Mouse (Mus musculus): ENCODE measurements around the gene Hist1h2bh.
"Not testable (repeated sequence)": the region's sequence is repeated elsewhere in the genome, so short reads cannot be mapped to it uniquely, and the experiment has no call there.

Hist1h2bh gene

DNA sequence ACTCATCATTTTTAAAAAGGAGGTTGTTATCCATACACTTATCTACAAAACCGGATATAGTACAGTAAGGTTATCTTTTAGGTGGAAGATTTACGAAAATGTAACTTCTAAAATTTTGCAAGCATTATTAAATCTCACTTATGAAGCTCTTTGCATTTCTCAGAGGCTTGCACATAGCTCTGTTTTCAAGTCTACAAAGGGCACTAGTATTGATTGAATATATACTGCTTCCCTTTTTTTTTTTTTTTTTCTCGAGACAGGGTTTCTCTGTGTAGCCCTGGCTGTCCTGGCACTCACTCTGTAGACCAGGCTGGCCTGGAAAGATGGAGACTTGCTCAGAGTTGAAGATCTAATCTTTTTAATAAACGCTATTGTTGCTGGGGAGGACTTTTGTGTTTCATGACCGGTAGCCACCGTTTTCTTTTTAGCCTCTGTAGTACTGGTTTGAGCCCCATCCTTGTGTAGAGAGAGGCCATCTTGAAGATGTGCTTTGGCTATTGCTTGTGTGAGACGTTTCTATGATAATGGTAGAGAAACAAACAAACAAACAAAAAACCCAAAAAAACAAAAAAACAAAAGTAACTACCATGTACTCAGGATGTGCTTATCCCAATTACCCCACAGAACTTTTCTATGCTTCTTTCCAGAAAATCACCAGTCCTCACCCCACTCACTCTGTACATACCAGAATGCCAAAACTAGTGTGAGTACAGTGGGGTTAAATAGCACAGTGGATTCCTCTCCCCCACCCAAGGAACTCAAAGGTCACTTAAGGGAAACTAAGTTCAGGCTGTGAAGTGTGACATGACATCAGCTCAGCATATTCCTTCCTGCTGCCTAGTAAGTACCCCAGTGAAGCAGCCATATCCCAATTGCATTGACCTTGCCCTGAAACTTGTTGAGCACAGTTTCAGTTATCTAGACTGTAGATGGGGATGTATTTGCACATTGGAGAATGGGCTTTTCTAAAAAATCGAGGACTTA is 9.0 kb upstream of the Hist1h2bh start:
- DNase-seq (ENCODE audit: low read depth) = no peak

DNA sequence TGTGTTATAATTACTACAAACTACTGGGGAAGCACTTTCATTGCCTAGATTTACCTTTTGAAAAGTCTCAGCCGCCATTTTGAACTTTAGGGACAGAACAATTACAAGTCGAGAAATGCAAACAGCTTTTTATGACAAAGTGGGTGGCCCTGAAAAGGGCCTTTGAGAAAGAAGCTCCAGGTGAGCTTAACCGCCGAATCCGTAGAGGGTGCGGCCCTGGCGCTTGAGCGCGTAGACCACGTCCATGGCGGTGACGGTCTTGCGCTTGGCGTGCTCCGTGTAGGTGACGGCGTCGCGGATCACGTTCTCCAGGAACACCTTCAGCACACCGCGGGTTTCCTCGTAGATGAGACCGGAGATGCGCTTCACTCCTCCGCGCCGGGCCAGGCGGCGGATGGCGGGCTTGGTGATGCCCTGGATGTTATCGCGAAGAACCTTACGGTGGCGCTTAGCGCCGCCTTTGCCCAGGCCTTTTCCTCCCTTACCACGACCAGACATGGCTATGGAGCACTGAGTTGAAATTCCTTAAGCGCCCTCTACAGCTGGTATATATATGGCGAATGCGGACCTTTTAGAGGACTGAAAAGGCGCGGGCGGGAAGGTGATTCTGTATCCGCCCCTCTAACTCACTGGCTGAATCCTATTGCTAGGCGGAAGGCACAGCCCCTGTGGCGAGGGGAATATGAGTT is 8.1 kb upstream of the Hist1h2bh start, which contains the start of gene Hist1h4f:
Hist1h4f (minus strand) TSS at position 503 of the 689 bp plus-strand sequence.
- peak; percentile 87 for DNase-seq (ENCODE audit: low read depth)

DNA sequence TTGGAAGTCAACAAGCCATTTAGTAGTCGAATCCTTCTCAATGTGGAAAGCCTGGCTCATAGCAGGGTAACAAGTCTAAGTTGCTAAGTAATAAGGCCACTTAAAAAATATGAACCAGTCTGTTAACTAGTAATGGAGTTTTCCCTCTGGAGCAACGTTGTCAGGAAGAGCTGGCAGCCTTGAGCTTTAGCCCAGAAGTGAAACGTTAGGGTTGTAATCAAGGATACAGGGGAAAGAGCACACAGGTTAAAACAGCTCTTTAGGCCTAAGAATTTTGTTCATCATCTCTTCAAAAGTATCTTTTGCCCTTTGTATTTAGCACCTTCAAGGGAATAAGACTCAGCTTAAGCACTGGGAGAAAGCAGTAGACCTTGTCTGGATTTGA is 7.6 kb upstream of the Hist1h2bh start:
- no peak for DNase-seq (ENCODE audit: low read depth)

DNA sequence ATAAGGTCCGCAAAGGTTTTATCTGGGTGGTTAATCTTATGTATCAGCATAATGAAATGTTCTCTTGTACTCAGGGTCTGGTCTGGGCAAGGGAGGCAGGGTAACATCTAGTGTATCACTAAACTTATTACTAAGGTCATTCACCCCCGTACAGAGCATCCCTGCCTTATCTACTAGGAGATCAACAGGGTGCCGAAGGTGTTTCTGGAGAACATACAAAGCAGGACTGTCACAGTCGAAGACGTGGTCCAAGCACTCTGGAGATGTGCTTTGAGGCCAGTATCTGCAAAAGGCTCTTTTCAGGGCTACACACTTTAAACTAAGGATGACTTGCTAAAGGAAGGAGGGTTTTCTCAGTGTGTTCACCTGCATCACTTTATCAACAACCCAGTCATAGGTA is 3.5 kb upstream of the Hist1h2bh start:
- no peak for DNase-seq (ENCODE audit: low read depth)

DNA sequence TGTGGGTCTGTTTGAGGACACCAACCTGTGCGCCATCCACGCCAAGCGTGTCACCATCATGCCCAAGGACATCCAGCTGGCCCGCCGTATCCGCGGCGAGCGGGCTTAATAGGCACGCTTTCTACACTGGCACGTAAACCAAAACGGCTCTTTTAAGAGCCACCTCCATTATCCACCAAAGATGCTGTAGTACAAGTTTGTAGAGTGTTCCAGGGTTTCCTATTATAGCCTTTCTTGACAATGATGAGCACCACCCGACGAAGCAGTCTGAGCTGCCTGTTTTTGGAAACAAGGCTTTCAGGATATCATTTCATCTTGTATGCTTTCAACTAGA is 1.6 kb upstream of the Hist1h2bh start:
- DNase-seq (ENCODE audit: low read depth) = not testable (repeated sequence)

DNA sequence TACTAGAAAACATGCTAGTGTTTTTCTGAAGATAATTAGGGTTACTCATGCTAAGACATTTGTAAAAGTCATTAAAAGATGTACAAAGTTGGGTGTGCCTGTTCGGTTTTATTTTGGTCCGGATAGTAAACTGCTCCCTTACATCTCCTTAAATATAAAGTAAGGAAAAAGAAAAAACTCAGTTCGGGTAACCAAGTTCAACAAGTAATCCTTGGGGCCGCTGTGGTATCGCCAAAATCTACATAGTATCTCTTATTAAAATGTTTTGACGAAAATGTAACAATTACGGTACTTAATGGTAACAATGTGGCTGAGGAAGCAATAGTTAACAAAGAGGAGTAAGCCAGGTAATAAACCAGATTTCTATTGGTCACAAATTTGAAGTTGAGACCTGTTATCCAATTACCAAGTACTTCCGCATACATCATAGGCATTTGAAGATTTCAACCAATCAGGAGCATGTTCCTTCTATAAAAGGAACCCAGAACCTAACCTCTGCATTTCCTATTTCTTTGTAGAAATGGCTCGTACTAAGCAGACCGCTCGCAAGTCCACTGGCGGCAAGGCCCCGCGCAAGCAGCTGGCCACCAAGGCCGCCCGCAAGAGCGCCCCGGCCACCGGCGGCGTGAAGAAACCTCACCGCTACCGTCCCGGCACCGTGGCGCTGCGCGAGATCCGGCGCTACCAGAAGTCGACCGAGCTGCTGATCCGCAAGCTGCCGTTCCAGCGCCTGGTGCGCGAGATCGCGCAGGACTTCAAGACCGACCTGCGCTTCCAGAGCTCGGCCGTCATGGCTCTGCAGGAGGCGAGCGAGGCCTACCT is 984 bp upstream of the Hist1h2bh start, which contains the start of gene Hist1h3f:
Hist1h3f (plus strand) TSS at position 88 of the 822 bp plus-strand sequence.
- peak; percentile 93 for DNase-seq (ENCODE audit: low read depth)

DNA sequence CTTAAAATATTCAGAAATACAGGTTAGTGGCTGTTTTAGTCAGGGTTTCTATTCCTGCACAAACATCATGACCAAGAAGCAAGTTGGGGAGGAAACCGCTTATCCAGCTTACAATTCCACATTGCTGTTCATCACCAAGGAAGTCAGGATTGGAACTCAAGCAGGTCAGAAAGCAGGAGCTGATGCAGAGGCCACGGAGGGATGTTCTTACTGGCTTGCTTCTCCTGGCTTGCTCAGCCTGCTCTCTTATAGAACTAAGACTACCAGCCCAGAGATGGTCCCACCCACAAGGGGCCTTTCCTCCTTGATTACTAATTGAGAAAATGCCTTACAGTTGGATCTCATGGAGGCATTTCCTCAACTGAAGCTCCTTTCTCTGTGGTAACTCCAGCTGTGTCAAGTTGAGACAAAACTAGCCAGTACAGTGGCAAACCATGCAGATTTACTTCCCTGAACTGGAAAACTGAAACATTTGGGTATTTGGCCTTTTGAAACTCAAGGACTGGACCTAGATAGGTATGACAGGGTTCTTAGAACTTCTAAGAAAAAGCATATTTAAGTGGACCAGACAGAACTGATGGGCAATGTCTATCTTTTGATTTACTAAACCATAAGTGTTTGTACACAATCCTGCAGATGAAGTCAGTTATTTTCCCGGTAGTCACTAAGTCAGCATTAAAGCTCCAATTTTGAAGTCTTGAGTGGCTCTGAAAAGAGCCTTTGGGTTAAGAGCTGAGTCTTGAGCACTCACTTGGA is 789 bp downstream of the Hist1h2bh start:
- not testable (repeated sequence) for DNase-seq (ENCODE audit: low read depth)

DNA sequence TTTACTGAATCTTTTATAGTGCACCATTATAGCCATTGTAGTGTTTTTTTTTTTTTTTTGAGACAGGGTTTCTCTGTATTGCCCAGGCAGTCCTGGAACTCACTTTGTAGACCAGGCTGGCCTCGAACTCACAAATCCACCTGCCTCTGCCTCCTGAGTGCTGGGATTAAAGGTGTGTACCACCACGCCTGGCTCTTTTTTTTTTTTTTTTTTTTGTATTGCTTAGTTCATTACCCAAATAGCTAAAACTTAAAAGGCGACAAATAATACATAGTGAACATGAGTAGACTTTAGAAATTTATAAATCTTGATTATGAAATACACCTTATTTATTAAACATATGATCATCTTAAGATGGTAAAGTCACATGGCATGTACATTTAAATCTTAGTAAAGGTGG is 1.7 kb downstream of the Hist1h2bh start:
- no peak for DNase-seq (ENCODE audit: low read depth)

DNA sequence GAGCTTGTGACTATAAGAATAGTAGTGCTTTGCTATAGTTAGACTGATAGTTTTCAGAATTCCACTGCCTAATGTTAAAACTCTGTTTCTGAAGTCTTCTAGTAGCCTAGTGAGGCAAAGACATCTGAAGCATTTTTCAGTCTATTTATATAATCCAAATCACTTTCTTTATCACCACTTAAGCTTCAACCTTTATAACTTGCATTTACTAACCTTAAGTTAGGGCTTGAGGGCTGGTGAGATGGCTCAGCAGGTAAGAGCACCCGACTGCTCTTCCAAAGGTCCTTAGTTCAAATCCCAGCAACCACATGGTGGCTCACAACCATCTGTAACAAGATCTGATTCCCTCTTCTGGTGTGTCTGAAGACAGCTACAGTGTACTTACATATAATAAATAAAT is 3.4 kb downstream of the Hist1h2bh start:
- DNase-seq (ENCODE audit: low read depth) = not testable (repeated sequence)

DNA sequence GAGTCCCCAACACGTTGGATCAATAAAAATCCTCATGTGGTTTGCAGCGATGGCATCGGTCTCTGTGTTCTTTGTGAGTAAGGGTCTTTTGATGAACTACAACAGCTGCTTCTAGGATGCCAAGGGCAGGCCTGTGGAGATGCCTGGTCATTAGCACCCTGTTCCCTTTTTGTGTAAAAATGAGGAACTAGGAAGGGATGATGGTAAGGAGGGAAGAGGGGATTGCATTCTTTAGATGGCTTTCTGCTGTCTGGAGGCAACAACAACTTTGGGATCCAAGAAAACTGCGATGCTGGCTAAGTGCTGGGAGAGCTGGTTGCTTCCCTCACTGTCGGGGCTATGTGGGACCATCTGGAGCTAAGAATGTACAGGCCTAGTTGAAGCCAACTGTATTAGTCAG is 4.9 kb downstream of the Hist1h2bh start:
- no peak for DNase-seq (ENCODE audit: low read depth)

DNA sequence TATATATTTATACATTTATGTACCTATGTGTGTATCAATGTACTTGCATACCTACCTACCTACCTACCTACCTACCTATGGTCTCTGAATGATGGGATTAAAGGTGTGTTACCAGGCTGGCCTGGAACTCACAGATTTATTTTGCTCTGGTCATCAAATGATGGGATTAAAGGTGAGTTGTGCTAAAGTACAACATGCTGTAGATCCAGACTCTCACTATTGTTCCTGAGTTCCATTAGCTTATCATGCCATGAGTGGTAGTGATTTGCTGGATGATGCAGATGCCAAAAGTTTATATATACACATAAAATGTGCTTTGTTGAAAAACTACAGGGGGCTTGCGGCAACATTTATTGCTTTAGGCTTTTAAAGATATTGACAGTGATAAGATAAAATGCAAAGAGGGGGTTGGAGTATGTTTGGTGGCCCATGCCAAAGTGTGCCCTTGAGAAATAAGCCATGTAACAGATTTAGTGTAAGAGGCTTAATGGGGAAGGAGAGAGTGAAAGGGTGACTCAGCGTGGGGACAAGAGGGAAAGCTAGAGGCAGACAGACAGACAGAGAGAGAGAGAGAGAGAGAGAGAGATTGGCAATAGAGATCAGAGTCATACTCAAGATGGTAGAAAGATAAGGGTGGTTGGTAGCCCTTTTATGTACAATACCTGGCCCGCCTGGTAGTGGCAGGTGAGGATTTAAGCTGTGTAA is 6.0 kb downstream of the Hist1h2bh start:
- no peak for DNase-seq (ENCODE audit: low read depth)

DNA sequence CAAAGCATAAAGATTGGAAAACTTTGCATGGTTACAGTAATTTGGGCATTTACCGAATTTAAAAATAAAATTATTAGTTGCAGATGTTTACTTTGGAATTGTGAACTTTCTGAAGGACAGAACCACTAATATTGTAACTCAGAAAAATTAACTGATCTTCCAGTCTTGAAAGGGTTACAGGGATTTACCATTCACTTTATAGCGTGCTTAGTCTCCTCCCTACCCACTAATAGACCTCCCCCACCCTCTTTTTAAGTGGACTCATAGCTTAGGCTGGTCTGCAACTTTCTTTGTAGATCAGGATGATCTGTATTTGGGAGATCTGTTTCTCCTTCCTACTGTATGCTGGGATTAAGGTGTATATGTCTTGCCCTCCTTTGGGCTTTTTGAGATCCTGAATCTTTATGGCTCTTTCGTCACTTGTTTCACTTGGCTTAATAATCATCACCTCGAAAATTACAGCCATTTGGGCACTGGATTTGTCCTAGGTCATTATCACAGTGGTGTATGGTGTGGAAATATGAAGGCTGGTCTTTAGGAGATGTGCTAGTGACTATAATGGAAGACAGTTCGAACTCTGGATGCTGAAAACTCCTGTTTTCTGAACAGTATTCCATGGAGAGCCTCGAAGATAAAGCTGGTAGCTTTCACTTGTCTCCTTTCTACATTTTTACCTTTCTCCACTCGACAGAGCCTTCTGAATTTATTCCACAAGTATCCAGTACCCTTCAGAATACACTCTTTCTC is 6.9 kb downstream of the Hist1h2bh start:
- DNase-seq (ENCODE audit: low read depth) = no peak

DNA sequence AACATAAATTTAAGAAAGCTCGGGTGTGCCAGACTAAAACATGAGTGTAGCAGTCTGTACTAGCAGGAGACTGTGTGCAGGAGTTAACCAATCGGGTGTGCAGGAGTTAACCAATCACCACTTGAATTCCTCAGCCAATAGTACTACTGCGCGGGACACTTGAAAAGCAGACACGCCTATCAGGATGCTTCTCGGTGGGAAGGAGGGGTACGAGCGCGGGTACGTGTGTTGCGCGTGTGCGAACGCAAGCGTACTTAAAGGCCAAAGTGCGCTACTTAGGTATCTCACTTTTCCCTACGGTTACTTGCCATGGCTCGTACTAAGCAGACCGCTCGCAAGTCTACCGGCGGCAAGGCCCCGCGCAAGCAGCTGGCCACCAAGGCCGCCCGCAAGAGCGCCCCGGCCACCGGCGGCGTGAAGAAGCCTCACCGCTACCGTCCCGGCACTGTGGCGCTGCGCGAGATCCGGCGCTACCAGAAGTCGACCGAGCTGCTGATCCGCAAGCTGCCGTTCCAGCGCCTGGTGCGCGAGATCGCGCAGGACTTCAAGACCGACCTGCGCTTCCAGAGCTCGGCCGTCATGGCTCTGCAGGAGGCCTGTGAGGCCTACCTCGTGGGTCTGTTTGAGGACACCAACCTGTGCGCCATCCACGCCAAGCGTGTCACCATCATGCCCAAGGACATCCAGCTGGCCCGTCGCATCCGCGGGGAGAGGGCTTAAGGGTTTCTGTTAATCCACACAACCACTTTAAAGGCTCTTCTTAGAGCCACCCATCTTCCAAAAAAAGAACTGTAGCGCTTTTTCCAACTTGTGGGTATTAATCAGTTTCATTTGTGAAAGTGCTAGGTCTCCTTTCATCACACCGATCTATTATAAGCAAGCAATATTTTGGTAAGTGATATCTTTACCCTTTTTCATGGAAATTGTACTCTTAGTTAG is 7.8 kb downstream of the Hist1h2bh start, which contains the start of gene Hist1h3g:
Hist1h3g (plus strand) TSS at position 286 of the 939 bp plus-strand sequence.
- peak; percentile 85 for DNase-seq (ENCODE audit: low read depth)

DNA sequence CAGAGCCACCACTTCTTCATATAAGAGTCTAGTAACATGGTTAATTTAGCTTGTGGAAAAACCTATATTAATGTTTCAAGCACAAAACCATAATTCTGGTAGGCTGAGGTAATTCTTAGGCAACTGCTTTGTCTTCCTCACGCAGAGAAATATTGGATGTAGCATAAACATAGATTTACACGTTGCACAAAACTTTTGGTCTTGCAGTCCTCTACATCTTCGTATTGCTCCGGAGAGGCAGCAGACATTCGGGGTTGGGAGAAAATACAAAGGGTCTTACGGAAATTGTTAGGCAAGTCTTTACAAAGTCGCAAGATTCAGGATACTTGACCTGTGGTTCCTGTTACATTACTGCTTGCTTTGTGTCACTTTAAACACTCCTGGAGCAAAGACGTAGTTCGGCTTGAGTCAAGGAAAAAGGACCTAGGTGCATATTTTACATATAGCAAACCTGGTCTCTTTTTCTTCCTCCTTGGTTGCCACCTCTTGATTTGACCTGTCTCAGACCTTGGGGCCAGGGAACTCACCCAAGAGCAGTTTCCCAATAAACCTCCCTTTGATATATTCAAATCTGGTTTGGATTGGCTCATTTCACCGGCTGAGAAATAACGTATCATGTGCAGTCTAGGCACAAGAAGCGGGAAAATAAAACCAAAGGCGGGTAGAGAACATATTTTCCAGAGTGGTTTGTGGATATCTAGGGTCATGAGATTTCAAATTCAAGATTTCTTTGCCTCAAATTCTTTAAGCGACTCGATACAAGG is 8.6 kb downstream of the Hist1h2bh start:
- no peak for DNase-seq (ENCODE audit: low read depth)

DNA sequence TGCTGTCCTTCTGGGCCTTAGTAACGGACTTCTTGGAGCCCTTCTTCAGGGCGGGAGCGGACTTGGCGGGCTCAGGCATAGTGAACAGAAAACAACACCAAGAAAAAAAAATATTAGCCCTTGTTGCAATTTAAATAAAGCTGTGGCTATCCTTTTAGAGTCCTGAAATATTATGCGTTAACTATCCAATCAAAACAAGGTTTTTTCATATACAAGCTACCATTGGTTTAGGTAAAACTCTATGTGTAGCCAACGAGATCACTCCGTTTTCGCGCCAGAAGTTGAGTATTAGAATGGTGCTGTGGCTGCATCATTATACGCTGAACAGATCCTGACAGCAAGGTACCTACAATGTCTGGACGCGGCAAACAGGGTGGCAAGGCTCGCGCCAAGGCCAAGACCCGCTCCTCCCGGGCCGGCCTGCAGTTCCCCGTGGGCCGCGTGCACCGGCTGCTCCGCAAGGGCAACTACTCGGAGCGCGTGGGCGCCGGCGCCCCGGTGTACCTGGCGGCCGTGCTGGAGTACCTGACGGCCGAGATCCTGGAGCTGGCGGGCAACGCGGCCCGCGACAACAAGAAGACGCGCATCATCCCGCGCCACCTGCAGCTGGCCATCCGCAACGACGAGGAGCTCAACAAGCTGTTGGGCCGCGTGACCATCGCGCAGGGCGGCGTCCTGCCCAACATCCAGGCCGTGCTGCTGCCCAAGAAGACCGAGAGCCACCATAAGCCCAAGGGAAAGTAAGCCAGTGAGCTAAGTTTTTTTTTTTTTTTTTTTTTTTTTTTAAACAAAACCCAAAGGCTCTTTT is 9.4 kb downstream of the Hist1h2bh start, which contains the start of gene Hist1h2af:
Hist1h2af (plus strand) TSS at position 347 of the 808 bp plus-strand sequence.
- DNase-seq (ENCODE audit: low read depth) = not testable (repeated sequence)

DNA sequence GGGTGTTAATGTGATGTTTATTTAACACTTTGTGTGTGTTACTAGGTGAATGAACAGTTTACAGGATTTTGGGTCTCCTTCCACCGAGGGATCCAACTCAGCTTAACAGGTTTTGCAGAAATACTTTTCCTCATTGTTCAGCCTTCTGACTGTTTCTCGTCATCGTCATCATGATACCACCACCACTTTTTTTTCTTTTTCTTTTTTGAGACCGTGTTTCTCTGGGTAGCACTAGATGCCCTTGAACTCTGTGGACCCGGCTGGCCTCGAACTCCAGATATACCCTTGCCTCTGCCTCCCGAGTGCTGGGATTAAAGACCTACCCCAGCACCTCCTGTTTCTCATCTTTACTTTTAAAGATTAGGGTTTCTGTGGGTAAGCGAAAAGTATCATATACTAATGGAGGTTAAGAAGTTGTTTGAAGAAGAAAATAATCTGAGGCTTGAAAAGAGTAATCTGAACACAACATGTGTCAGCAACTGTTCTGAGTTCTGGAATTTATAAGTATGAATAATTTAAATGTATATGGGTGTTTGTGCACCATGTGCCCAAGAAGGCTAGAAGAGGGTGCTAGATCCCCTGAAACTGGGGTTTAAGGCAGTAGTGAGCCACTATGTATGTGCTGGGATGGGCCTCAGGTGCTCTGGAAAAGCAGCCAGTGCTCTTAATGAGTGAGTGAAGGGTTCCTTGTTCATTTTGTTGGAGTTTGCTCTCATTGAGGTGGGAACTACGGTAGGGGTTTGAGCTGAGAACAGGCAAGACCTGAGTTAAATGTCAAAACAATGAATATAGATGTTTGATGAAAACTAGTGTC is 10.7 kb downstream of the Hist1h2bh start:
- no peak for DNase-seq (ENCODE audit: low read depth)

Measured in fibroblast of lung, adult 2 months (primary cell).